Mouse (Mus musculus): ENCODE measurements around the gene Ptpn23.
A peak's percentile ranks its signal among the peaks of the same experiment; 100 is the strongest.
"Not testable (repeated sequence)": the region's sequence is repeated elsewhere in the genome, so short reads cannot be mapped to it uniquely, and the experiment has no call there.

Gene Ptpn23

GRCm38 (mm10) chr9:110380662-110381061 lies 27.4 kb downstream of the Ptpn23 start:
- DNase-seq, result peak; percentile 43

- no peak for DNase-seq
These were observed 28.7 kb downstream of the Ptpn23 start for GRCm38 (mm10) chr9:110379361-110379760.

- DNase-seq, result not testable (repeated sequence)
These were observed 30.4 kb downstream of the Ptpn23 start for GRCm38 (mm10) chr9:110377655-110378054.

- DNase-seq, result no peak
These were observed 32.3 kb downstream of the Ptpn23 start for GRCm38 (mm10) chr9:110375668-110376067.

GRCm38 (mm10) chr9:110373871-110374270 lies 34.1 kb downstream of the Ptpn23 start:
- no peak for DNase-seq

- DNase-seq, result no peak
These were observed 38.2 kb downstream of the Ptpn23 start for GRCm38 (mm10) chr9:110369860-110370259.

GRCm38 (mm10) chr9:110366746-110367145 lies 41.3 kb downstream of the Ptpn23 start:
- no peak for DNase-seq

GRCm38 (mm10) chr9:110362337-110362736 lies 45.7 kb downstream of the Ptpn23 start:
- no peak for DNase-seq

GRCm38 (mm10) chr9:110361299-110361698 lies 46.7 kb downstream of the Ptpn23 start:
- no peak for DNase-seq

GRCm38 (mm10) chr9:110358341-110358740 lies 49.7 kb downstream of the Ptpn23 start:
- DNase-seq, result no peak

GRCm38 (mm10) chr9:110351932-110352632 lies 55.9 kb downstream of the Ptpn23 start:
- DNase-seq, result no peak

GRCm38 (mm10) chr9:110351350-110351749 lies 56.7 kb downstream of the Ptpn23 start:
- DNase-seq, result no peak

- DNase-seq, result no peak
These were observed 57.4 kb downstream of the Ptpn23 start for GRCm38 (mm10) chr9:110350612-110351011.

GRCm38 (mm10) chr9:110350188-110350587 lies 57.8 kb downstream of the Ptpn23 start:
- DNase-seq, result no peak

GRCm38 (mm10) chr9:110348899-110349298 lies 59.1 kb downstream of the Ptpn23 start:
- no peak for DNase-seq

GRCm38 (mm10) chr9:110345057-110345739 lies 62.8 kb downstream of the Ptpn23 start:
- peak; percentile 60 for DNase-seq

- no peak for DNase-seq
These were observed 64.2 kb downstream of the Ptpn23 start for GRCm38 (mm10) chr9:110343805-110344204.

- no peak for DNase-seq
These were observed 66.0 kb downstream of the Ptpn23 start for GRCm38 (mm10) chr9:110342008-110342407.

- no peak for DNase-seq
These were observed 67.8 kb downstream of the Ptpn23 start for GRCm38 (mm10) chr9:110340037-110340750.

Data from lung, postnatal 10 days (tissue).